Mouse (Mus musculus) neural tube, embryonic 11.5 days (tissue): ENCODE measurements around the gene Arhgap35. TPM values are rescaled to one million over a fixed set of nuclear protein-coding genes. Genes with fewer than 3 reads are reported as not detected.

Experiments used
- ATAC-seq: fragments of 200-750 bp; cut with Nextera tagmentation; 2 replicates; pipeline ENCODE4 v1.8.0; 2017; ENCODE audit warnings: moderate number of reproducible peaks, mild to moderate bottlenecking, moderate TSS enrichment, moderate library complexity; ENCODE audit not compliant: insufficient read depth, low FRiP score, low TSS enrichment
- DNase-seq: peaks from one replicate; pipeline ENCODE4 v3.0.0-alpha.2; 2015; ENCODE audit warnings: low spot score
- H3K27ac ChIP-seq: fragments of 300-500 bp; sonication (generic); 2 replicates; pipeline ENCODE4 v1.5.1; 2014; ENCODE audit warnings: low read depth, mild to moderate bottlenecking, low read length
- H3K27me3 ChIP-seq: fragments of 300-500 bp; sonication (generic); 2 replicates; pipeline ENCODE4 v1.6.1; 2014; ENCODE audit warnings: mild to moderate bottlenecking, low read length, mixed read lengths; ENCODE audit not compliant: control insufficient read depth, insufficient read depth
- H3K36me3 ChIP-seq: fragments of 300-500 bp; sonication (generic); 2 replicates; pipeline ENCODE4 v1.6.1; 2014; ENCODE audit warnings: mild to moderate bottlenecking, low read length, moderate library complexity, mixed read lengths; ENCODE audit not compliant: control insufficient read depth, insufficient read depth
- H3K4me1 ChIP-seq: fragments of 300-500 bp; sonication (generic); 2 replicates; pipeline ENCODE4 v1.6.1; 2014; ENCODE audit warnings: low read length, mixed read lengths; ENCODE audit not compliant: control insufficient read depth, insufficient read depth
- H3K4me2 ChIP-seq: fragments of 300-500 bp; sonication (generic); 2 replicates; pipeline ENCODE4 v1.6.1; 2014; ENCODE audit warnings: low read depth, mild to moderate bottlenecking, moderate library complexity
- H3K4me3 ChIP-seq: fragments of 300-500 bp; sonication (generic); 2 replicates; pipeline ENCODE4 v1.5.1; 2014; ENCODE audit warnings: low read depth, low read length
- H3K9ac ChIP-seq: fragments of 300-500 bp; sonication (generic); 2 replicates; pipeline ENCODE4 v1.6.1; 2014; ENCODE audit warnings: mild to moderate bottlenecking, low read length
- H3K9me3 ChIP-seq: fragments of 300-500 bp; sonication (generic); 2 replicates; pipeline ENCODE4 v1.6.1; 2016; ENCODE audit warnings: low read length; ENCODE audit not compliant: control insufficient read depth
- WGBS: fragments of 180-500 bp; shearing (Covaris S2); extraction: QIAGEN DNeasy Blood & Tissue Kit; methylation state at CpG from one replicate; pipeline ENCODE4 v1.1.7; 2014; 5-methylcytosine and 5-hydroxymethylcytosine counted together
- polyA plus RNA-seq: library from polyadenylated mRNA; unstranded; fragments of >200 nt; fragmentation: Nextera tagmentation; extraction: Ambion mirVana; gene quantifications from 2 replicates; pipeline ENCODE4 v1.2.1, GENCODE M21; 2014

The Arhgap35 gene
- polyA plus RNA-seq, 1 experiment from 2014 or later, result 41.7 TPM

DNA sequence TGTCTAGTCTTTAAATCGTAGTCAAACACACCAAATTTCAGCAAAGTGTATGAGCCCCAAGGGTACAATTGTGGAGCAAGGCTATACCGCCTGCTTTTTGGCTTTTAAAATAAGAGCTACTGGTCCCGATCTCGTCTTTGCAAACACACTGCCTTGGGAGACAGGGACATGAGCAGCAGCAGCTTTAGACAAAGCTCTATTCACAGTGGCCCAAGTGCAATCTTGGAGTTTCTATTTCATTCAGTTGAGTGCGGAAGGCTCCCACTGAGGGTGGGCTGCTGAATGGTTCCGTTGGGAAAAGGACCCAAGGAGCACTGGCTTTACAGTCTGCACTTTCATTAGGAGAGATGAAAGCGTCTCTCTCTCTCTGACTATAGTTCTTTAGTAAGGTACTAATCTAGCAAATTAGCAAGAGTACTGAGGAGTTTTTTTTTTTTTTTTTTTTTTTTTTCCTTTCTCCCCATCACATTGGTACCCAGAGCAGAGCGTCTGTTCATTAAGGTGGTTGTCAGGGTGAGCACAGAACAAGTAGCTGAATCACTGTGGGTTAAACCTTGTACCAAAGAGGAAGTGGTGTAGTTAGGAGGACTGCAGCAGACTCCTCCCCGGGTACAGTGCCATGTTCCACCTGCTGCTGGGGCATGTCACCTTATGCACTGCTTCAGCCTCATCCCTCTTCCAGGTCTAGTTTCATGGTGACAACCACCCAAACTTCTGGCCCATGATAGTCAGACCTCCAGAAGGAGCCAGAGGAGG is 56.8 kb downstream of the Arhgap35 start:
- H3K36me3 ChIP-seq, result peaks cover 7% of the 10 kb centered on the region
- H3K27ac ChIP-seq, result no peak overlapping the region
- no peak overlapping the region for H3K4me3 ChIP-seq
- no peak overlapping the region for H3K4me2 ChIP-seq
- no peaks in the 10 kb centered on the region for H3K27me3 ChIP-seq
- H3K9ac ChIP-seq, result no peak overlapping the region
- 74% methylated on average over 9 of the region's 9 CpGs for WGBS
- H3K9me3 ChIP-seq, result no peaks in the 10 kb centered on the region
- ATAC-seq (no peak), DNase-seq (no peak)
- no peaks in the 10 kb centered on the region; the same call in 1 of the 2 replicates for H3K4me1 ChIP-seq

DNA sequence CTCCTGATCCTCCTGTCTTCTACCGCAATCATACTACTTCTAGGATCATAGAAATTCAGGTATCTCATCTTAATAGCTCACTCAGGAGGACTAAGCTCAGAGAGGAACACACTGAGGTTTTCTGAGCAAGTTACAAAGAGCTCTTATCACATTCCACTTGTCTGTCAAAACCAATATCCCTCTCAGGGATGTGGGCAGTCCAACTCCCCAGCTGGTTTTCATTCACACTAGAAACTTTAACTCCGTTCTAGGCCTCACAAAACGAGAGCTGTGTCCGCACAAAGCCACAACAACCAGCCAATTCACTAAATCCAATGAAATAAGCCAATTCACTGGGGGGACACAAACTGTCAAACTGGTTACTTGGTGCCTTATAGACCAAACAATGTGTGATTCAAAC is 57.5 kb downstream of the Arhgap35 start:
- no peak overlapping the region for H3K4me3 ChIP-seq
- H3K4me1 ChIP-seq, result no peaks in the 10 kb centered on the region; the same call in 1 of the 2 replicates
- DNase-seq, result no peak

DNA sequence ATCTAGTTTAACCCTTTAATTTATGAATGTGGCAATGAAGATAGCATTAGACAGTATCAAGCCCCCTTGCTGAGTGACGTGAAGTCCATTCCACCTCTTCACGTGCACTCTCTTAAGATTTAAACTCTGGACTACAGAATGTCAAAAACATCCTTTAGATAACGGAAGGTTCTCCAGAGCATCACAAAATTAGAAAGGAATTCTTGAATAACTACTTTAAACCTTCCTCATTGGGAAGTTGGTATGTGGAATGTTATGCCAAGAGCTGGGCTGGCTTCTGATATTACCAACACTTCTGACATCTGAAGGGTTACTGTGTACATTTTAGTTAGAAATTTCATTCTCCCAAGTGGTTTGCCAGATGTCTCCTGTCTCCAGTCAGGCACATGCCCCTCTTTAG is 60.6 kb downstream of the Arhgap35 start:
- WGBS, result 89% methylated on average over 3 of the region's 3 CpGs

More for the DNA sequence above, 57.5 kb downstream of the Arhgap35 start:
- Histone ChIP-seq H3K4me2 (no peak overlapping the region), H3K36me3 (0 out of 2 replicates have a peak, but pooled peaks cover 2% of the 10 kb centered on the region), H3K27me3 (no peaks in the 10 kb centered on the region), H3K9me3 (no peaks in the 10 kb centered on the region), H3K27ac (no peak overlapping the region), H3K9ac (no peak overlapping the region)
- WGBS, result 67% methylated on average over 4 of the region's 4 CpGs
- ATAC-seq, result no peak

GRCm38 (mm10) chr7:16551581-16551980 is 63.2 kb downstream of the Arhgap35 start:
- no peaks in the 10 kb centered on the region for H3K27me3 ChIP-seq
- no peak for ATAC-seq
- H3K4me1 ChIP-seq, result no peaks in the 10 kb centered on the region
- no peak overlapping the region for H3K4me3 ChIP-seq
- no peak for DNase-seq
- H3K9me3 ChIP-seq, result no peaks in the 10 kb centered on the region
- no peak overlapping the region for H3K4me2 ChIP-seq
- H3K36me3 ChIP-seq, result no peaks in the 10 kb centered on the region; the same call in 1 of the 2 replicates
- no peak overlapping the region for H3K27ac ChIP-seq
- WGBS, result 91% methylated on average over 1 of the region's 1 CpGs
- no peak overlapping the region for H3K9ac ChIP-seq

More for the DNA sequence above, 60.6 kb downstream of the Arhgap35 start:
- DNase-seq, result no peak
- Histone ChIP-seq H3K27ac (no peak overlapping the region), H3K4me1 (no peaks in the 10 kb centered on the region; the same call in 1 of the 2 replicates), H3K9ac (no peak overlapping the region), H3K27me3 (no peaks in the 10 kb centered on the region), H3K4me3 (no peak overlapping the region), H3K36me3 (no peaks in the 10 kb centered on the region), H3K4me2 (no peak overlapping the region), H3K9me3 (no peaks in the 10 kb centered on the region)
- ATAC-seq, result no peak

- no peak overlapping the region for H3K4me3 ChIP-seq
- H3K27me3 ChIP-seq, result no peaks in the 10 kb centered on the region
- H3K9ac ChIP-seq, result no peak overlapping the region
- H3K4me2 ChIP-seq, result no peak overlapping the region
- H3K36me3 ChIP-seq, result peaks cover 3% of the 10 kb centered on the region
- no peak overlapping the region for H3K27ac ChIP-seq
- no peaks in the 10 kb centered on the region for H3K4me1 ChIP-seq
- ATAC-seq, result no peak
- no peaks in the 10 kb centered on the region for H3K9me3 ChIP-seq
- DNase-seq, result no peak
- WGBS, result 94% methylated on average over 1 of the region's 1 CpGs
Observed at GRCm38 (mm10) chr7:16549299-16549698, 65.5 kb downstream of the Arhgap35 start.

DNA sequence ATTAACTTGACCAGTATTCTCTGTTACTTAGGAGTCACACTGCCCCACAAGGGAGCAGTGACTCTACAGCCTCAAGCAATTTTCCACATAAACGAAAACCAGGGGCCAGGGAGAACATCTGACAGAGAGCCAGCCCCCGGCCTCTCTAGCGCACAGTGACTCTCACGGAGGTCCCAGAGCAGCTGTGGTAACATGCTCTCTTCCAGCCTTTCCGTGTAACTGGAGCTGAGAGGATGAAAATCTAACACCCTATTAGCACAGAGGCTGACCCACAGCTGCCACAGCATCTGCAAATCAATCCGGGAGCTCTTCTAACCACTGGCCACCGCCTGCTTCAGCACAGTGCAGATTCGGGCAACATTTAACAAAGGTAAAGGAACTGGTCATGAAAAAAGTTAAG is 70.0 kb downstream of the Arhgap35 start:
- Histone ChIP-seq H3K4me1 (no peaks in the 10 kb centered on the region), H3K4me3 (no peak overlapping the region), H3K4me2 (no peak overlapping the region), H3K27ac (no peak overlapping the region), H3K36me3 (peaks cover 3% of the 10 kb centered on the region), H3K9me3 (no peaks in the 10 kb centered on the region), H3K27me3 (no peaks in the 10 kb centered on the region), H3K9ac (no peak overlapping the region)
- no peak for ATAC-seq
- WGBS, result 76% methylated on average over 8 of the region's 8 CpGs
- peak; percentile 14 for DNase-seq

- no peak overlapping the region for H3K9ac ChIP-seq
- H3K9me3 ChIP-seq, result no peaks in the 10 kb centered on the region
- no peak overlapping the region for H3K27ac ChIP-seq
- no peak overlapping the region for H3K4me3 ChIP-seq
- H3K36me3 ChIP-seq, result peaks cover 2% of the 10 kb centered on the region; the same call in 1 of the 2 replicates
- WGBS, result 80% methylated on average over 5 of the region's 5 CpGs
- H3K27me3 ChIP-seq, result no peaks in the 10 kb centered on the region
- DNase-seq (no peak), ATAC-seq (no peak)
- H3K4me2 ChIP-seq, result no peak overlapping the region
- no peaks in the 10 kb centered on the region for H3K4me1 ChIP-seq
Observed at GRCm38 (mm10) chr7:16537220-16537903, 77.4 kb downstream of the Arhgap35 start.

GRCm38 (mm10) chr7:16525995-16526394 is 88.8 kb downstream of the Arhgap35 start:
- H3K4me2 ChIP-seq, result no peak overlapping the region
- no peaks in the 10 kb centered on the region for H3K27me3 ChIP-seq
- no peaks in the 10 kb centered on the region for H3K9me3 ChIP-seq
- WGBS, result 94% methylated on average over 2 of the region's 2 CpGs
- DNase-seq, result no peak
- no peak overlapping the region for H3K27ac ChIP-seq
- H3K9ac ChIP-seq, result no peak overlapping the region
- H3K4me3 ChIP-seq, result no peak overlapping the region
- no peak for ATAC-seq
- no peaks in the 10 kb centered on the region for H3K4me1 ChIP-seq
- peaks cover 2% of the 10 kb centered on the region for H3K36me3 ChIP-seq

DNA sequence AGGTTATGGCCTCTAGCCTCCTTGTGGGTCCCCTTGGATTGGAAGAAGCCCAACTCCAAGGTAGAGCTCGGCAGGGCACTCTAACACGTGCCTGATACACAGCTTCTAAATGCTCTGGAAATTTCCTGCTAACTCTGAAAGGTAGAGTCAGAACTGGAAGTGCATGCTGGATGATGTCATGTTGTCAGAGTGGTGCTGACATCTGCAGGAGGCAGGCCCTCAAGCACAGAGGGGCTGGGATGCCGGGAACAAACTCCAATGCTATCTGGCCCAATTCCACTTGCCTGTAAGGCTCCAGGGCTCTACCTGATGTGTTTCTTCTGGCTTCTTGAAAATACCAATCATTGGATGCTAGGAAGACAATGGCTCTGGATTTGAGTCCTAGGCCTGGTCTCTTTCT is 89.3 kb downstream of the Arhgap35 start:
- Histone ChIP-seq H3K36me3 (peaks cover 2% of the 10 kb centered on the region), H3K9me3 (no peaks in the 10 kb centered on the region), H3K4me1 (no peaks in the 10 kb centered on the region), H3K9ac (no peak overlapping the region), H3K4me2 (no peak overlapping the region), H3K4me3 (no peak overlapping the region), H3K27me3 (no peaks in the 10 kb centered on the region), H3K27ac (no peak overlapping the region)
- no peak for DNase-seq
- 93% methylated on average over 3 of the region's 3 CpGs for WGBS
- ATAC-seq, result no peak
